Mouse (Mus musculus) hindbrain, embryonic 11.5 days (tissue): ENCODE measurements around the gene Nol12. TPM values are rescaled to one million over a fixed set of nuclear protein-coding genes. Genes with fewer than 3 reads are reported as not detected.
A peak's percentile ranks its signal among the peaks of the same experiment; 100 is the strongest.

Source experiments
- ATAC-seq: fragments of 200-750 bp; cut with Nextera tagmentation; 2 replicates; pipeline ENCODE4 v1.8.0; 2017; ENCODE audit warnings: mild to moderate bottlenecking, moderate TSS enrichment, moderate library complexity; ENCODE audit not compliant: low FRiP score
- DNase-seq: peaks from one replicate; pipeline ENCODE4 v3.0.0-alpha.2; 2015; ENCODE audit warnings: low spot score
- H3K27ac ChIP-seq: fragments of 300-500 bp; sonication (generic); 2 replicates; pipeline ENCODE4 v1.5.1; 2014; ENCODE audit warnings: mild to moderate bottlenecking, low read depth, low read length
- H3K27me3 ChIP-seq: fragments of 300-500 bp; sonication (generic); 2 replicates; pipeline ENCODE4 v1.6.1; 2014; ENCODE audit warnings: mild to moderate bottlenecking, low read length, moderate library complexity, mixed read lengths; ENCODE audit not compliant: control insufficient read depth, insufficient read depth
- H3K36me3 ChIP-seq: fragments of 300-500 bp; sonication (generic); 2 replicates; pipeline ENCODE4 v1.6.1; 2014; ENCODE audit warnings: mild to moderate bottlenecking, low read length, moderate library complexity, mixed read lengths; ENCODE audit not compliant: control insufficient read depth, insufficient read depth
- H3K4me1 ChIP-seq: fragments of 300-500 bp; sonication (generic); replicated peaks from 2 replicates; pipeline ENCODE4 v1.6.1; 2014; ENCODE audit warnings: low read length, mixed read lengths; ENCODE audit not compliant: control insufficient read depth, insufficient read depth
- H3K4me2 ChIP-seq: fragments of 300-500 bp; sonication (generic); replicated peaks from 2 replicates; pipeline ENCODE4 v1.6.1; 2014; ENCODE audit warnings: mild to moderate bottlenecking, low read depth, low read length
- H3K4me3 ChIP-seq: fragments of 300-500 bp; sonication (generic); 2 replicates; pipeline ENCODE4 v1.5.1; 2014; ENCODE audit warnings: low read depth, low read length
- H3K9ac ChIP-seq: fragments of 300-500 bp; sonication (generic); 2 replicates; pipeline ENCODE4 v1.6.1; 2014; ENCODE audit warnings: low read depth, low read length
- H3K9me3 ChIP-seq: fragments of 300-500 bp; sonication (generic); 2 replicates; pipeline ENCODE4 v1.6.1; 2016; ENCODE audit warnings: low read length; ENCODE audit not compliant: control insufficient read depth
- WGBS: fragments of 180-500 bp; shearing (Covaris S2); extraction: QIAGEN DNeasy Blood & Tissue Kit; methylation state at CpG from one replicate; pipeline ENCODE4 v1.1.7; 2014; 5-methylcytosine and 5-hydroxymethylcytosine counted together
- polyA plus RNA-seq: library from polyadenylated mRNA; unstranded; fragments of >200 nt; fragmentation: Nextera tagmentation; extraction: Ambion mirVana; gene quantifications from 2 replicates; pipeline ENCODE4 v1.2.1, GENCODE M21; 2014

Gene Nol12
- polyA plus RNA-seq, 1 experiment from 2014 or later, result 61.1 TPM

DNA sequence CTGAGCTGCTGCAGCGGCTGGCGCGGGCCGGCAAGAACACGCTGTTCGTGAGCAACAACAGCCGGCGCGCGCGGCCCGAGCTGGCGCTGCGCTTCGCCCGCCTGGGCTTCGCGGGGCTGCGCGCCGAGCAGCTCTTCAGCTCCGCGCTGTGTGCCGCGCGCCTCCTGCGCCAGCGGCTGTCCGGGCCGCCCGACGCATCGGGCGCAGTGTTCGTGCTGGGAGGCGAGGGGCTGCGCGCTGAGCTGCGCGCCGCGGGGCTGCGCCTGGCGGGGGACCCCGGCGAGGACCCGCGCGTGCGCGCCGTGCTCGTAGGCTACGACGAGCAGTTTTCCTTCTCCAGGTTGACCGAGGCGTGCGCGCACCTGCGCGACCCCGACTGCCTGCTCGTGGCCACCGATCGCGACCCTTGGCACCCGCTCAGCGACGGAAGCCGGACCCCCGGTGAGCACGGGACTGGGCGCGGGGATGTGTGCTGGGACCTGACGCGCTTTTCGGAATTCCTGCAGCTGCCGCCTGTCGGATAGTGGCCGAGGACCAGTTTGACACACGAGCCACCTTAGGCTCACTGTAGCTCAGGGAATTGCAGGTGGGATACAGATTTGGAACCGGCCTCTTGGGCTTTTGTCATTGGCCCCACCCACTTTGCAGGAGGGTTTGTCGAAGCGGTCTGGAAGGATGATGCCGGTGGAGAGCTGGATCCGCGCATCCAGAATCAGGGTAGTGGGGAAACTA is 20.5 kb upstream of the Nol12 start:
- DNase-seq (no peak), ATAC-seq (peak; percentile 72)
- no peaks in the 10 kb centered on the region for H3K27me3 ChIP-seq
- peaks cover 16% of the 10 kb centered on the region for H3K4me1 ChIP-seq
- peak overlapping the region; percentile 88 for H3K27ac ChIP-seq
- H3K4me2 ChIP-seq, result peak overlapping the region; percentile 99
- peak overlapping the region; percentile 76 for H3K4me3 ChIP-seq
- H3K9ac ChIP-seq, result peak overlapping the region; percentile 82
- no peaks in the 10 kb centered on the region for H3K36me3 ChIP-seq
- WGBS, result under 1% methylated on average over 56 of the region's 87 CpGs
- no peaks in the 10 kb centered on the region for H3K9me3 ChIP-seq

DNA sequence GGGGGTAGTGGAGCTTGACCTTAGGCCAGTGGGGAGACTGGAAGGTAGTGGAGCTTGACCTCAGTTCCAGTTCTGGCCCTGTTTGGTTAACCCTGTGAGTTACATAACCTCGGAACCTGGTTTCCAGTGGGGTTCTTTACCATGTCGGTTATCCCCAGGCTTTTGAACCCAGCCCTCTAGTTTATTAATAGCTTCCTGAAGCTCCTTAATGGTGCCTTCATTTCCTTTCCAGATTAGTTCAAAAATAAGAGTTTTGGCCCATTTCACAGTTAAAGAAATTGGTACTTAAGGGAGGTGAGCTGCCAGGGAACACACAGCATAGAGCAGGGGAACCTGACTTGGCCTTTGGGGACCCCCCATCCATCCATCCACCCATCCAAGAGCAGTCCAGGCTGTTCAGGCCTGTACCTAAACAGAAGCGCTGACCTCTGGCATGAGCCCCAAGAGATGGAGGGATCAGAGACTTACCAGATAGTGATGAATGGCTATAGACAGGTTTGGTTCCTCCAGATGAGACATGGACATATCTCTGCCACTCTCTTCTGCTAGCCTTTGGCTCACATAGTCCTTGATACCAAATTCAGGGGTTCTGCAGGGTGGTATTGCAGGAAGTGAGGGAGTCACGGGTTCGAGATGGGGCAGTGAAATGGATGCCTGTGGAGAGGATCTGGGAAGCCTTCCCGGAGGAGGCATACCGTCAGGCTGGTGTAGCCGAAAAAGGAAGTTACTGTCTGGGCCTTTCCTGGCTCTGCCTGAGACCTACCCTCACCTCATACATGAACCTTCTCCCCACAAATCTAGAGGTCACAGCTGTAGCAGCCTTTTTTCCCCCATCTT is 19.7 kb upstream of the Nol12 start:
- H3K27ac ChIP-seq, result no peak overlapping the region
- peak overlapping the region; percentile 82 for H3K9ac ChIP-seq
- no peaks in the 10 kb centered on the region for H3K36me3 ChIP-seq
- ATAC-seq, result no peak
- peak overlapping the region; percentile 99 for H3K4me2 ChIP-seq
- H3K4me3 ChIP-seq, result peak overlapping the region; percentile 76
- H3K4me1 ChIP-seq, result peaks cover 16% of the 10 kb centered on the region
- no peaks in the 10 kb centered on the region for H3K27me3 ChIP-seq
- peak; percentile 19 for DNase-seq
- no peaks in the 10 kb centered on the region for H3K9me3 ChIP-seq
- WGBS, result 43% methylated on average over 8 of the region's 8 CpGs

DNA sequence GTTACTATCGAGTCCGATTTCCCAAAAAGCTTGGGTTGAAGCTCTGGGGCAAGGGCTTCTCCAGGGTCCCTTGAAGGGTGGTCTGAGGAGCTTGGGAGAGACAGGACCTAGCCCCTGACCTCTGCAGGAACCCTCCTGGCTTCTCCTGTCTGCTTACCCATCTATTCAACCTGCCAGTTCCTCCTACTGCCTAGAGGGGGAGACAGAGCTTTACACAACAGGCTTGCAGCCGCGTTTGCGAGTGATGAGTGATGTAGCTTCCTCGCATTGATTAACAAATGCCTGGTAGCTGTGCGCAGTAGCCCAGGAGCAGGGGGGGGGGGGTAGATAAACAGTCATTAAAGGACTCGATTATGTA is 19.1 kb upstream of the Nol12 start:
- Histone ChIP-seq H3K36me3 (no peaks in the 10 kb centered on the region), H3K9me3 (no peaks in the 10 kb centered on the region), H3K27ac (no peak overlapping the region), H3K4me3 (peak overlapping the region; percentile 18), H3K9ac (no peak overlapping the region; the same call in 1 of the 2 replicates), H3K27me3 (no peaks in the 10 kb centered on the region), H3K4me1 (peaks cover 16% of the 10 kb centered on the region), H3K4me2 (peak overlapping the region; percentile 99)
- DNase-seq (peak; percentile 85), ATAC-seq (peak; percentile 34; the same call in 1 of the 2 replicates)
- 12% methylated on average over 8 of the region's 8 CpGs for WGBS

DNA sequence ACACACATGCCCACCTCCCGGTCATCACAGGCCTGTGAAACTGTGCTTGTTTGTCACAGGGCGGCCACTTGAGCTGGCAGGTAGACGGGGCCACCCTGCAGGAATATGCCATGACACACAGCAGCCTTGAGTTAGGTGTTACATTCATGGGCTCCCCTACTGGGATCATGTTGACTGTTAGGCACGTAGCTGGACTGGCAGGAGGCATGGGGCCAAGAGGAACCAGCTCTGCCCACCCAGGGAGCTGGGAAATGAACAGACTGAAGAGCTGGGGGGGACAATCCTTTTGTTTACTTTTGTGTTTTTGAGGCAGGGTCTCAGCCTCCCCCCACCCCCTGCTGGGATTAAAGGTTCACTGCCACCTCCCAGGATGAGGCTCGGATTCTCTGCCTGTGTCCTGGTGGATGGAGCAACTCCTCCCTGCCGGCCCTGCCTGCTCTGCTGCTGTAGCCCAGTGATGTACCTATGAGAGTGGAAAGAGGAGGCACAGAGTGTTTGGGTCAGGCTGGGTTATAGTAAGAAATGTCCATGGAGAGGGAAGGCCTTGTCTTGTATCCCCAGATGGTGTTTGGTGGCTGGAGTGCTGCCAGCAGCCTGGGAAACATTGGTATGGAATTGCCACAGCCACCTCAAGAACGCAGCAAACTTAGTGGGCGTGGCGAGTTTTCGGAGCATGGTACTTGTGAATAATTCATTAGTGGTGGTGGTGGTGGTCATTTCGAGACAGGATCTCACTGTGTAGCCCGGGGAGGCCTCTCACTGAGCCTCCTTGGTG is 18.5 kb upstream of the Nol12 start:
- DNase-seq, result no peak
- no peaks in the 10 kb centered on the region for H3K27me3 ChIP-seq
- peaks cover 16% of the 10 kb centered on the region for H3K4me1 ChIP-seq
- H3K9me3 ChIP-seq, result no peaks in the 10 kb centered on the region
- H3K4me2 ChIP-seq, result peak overlapping the region; percentile 99
- peak overlapping the region; percentile 18 for H3K4me3 ChIP-seq
- no peaks in the 10 kb centered on the region for H3K36me3 ChIP-seq
- WGBS, result 53% methylated on average over 12 of the region's 12 CpGs
- H3K27ac ChIP-seq, result no peak overlapping the region
- peak overlapping the region; percentile 54 for H3K9ac ChIP-seq
- peak; percentile 20; the same call in 1 of the 2 replicates for ATAC-seq

DNA sequence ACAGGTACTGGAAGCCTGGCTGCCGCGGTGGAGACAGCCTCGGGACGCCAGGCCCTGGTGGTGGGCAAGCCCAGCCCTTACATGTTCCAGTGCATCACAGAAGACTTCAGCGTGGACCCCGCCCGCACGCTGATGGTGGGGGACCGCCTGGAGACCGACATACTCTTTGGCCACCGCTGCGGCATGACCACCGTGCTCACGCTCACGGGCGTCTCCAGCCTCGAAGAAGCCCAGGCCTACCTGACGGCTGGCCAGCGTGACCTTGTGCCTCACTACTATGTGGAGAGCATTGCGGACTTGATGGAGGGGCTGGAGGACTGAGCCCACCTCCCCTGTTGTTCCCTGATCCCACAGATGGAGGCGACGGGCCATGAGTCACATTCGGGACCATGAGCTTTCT is 16.6 kb upstream of the Nol12 start:
- 93% methylated on average over 23 of the region's 23 CpGs for WGBS
- no peak for DNase-seq
- Histone ChIP-seq H3K4me2 (no peak overlapping the region), H3K27ac (no peak overlapping the region), H3K9ac (no peak overlapping the region), H3K4me1 (peaks cover 16% of the 10 kb centered on the region), H3K9me3 (no peaks in the 10 kb centered on the region), H3K27me3 (no peaks in the 10 kb centered on the region), H3K4me3 (no peak overlapping the region), H3K36me3 (no peaks in the 10 kb centered on the region)
- ATAC-seq, result no peak

DNA sequence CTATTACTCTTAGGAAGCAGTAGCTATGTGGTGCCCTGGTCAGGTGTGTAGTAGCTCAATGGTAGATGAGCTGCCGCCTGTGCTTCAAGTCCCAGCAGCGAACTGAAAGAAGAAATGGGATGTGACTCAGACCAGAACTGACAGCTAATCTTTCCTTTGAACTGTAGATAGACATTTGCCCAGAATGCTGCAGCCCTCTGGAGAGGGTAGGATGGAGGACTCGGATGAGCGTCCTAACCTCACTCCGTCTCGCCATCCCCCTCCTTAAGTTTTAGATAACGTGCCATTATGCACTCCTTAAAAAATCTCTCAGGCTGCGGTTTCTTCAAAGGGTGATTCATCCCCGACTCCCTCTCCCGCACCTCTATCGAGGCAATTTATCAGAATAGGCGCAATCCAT is 14.8 kb upstream of the Nol12 start:
- no peak overlapping the region for H3K9ac ChIP-seq
- no peaks in the 10 kb centered on the region for H3K9me3 ChIP-seq
- no peak overlapping the region for H3K27ac ChIP-seq
- DNase-seq (no peak), ATAC-seq (no peak)
- no peaks in the 10 kb centered on the region for H3K27me3 ChIP-seq
- H3K4me1 ChIP-seq, result peaks cover 13% of the 10 kb centered on the region
- no peak overlapping the region for H3K4me3 ChIP-seq
- no peaks in the 10 kb centered on the region for H3K36me3 ChIP-seq
- no peak overlapping the region for H3K4me2 ChIP-seq
- 84% methylated on average over 12 of the region's 12 CpGs for WGBS

DNA sequence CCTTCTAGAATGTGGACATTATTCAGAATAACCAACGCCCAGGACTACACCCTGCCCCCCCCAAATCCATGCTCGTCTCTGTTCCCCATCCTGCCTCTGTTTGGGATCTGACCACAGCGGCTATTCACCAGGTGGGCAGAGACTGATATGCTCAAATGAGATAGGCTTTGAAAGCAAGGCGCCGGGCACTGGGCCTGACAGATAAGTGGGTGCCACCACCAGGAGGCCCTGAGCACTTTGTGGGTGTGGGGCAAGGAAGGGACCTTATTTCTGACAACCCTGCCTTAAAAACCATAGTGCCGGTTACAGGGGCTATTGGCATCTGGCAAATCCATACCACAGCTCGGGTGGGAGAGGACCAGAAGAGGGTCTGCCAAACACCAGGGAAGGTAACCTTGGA is 12.0 kb upstream of the Nol12 start:
- Histone ChIP-seq H3K9ac (no peak overlapping the region), H3K27ac (no peak overlapping the region), H3K4me2 (no peak overlapping the region), H3K36me3 (no peaks in the 10 kb centered on the region), H3K4me3 (no peak overlapping the region), H3K27me3 (0 out of 2 replicates have a peak, but pooled peaks cover 2% of the 10 kb centered on the region), H3K9me3 (no peaks in the 10 kb centered on the region), H3K4me1 (peaks cover 8% of the 10 kb centered on the region)
- 81% methylated on average over 7 of the region's 7 CpGs for WGBS
- no peak for DNase-seq
- no peak for ATAC-seq

DNA sequence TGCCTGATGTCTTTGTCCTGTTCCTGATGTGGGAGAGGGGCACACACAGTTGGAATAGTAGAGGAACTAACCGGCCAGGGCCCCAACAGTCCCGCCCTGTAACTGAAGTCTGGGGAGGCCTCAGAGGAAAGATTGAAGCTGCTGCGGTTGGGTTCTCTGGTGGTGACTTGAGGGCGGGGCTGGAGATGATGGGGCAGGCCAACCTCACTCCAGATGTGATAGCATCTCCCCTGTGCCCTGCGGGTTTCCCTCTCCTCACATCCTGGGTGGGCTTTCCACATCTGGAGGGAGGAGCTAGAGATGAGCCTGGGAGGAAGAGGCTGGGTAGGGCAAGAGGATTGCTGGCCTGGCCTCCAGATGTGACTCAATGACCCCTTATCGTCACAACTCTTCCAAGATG is 11.1 kb upstream of the Nol12 start:
- DNase-seq (no peak), ATAC-seq (no peak)
- Histone ChIP-seq H3K9me3 (no peaks in the 10 kb centered on the region), H3K27me3 (0 out of 2 replicates have a peak, but pooled peaks cover 2% of the 10 kb centered on the region), H3K36me3 (no peaks in the 10 kb centered on the region), H3K27ac (no peak overlapping the region), H3K4me1 (peaks cover 8% of the 10 kb centered on the region), H3K4me2 (no peak overlapping the region), H3K9ac (no peak overlapping the region), H3K4me3 (no peak overlapping the region)
- 59% methylated on average over 6 of the region's 6 CpGs for WGBS
